Mouse (Mus musculus) adrenal gland, postnatal 25 days (tissue): ENCODE measurements around the gene Gls2. TPM values are rescaled to one million over a fixed set of nuclear protein-coding genes. Genes with fewer than 3 reads are reported as not detected.
"Not testable (repeated sequence)": the region's sequence is repeated elsewhere in the genome, so short reads cannot be mapped to it uniquely, and the experiment has no call there.

Source experiments
- DNase-seq: peaks from one replicate; pipeline ENCODE4 v3.0.0; 2021; ENCODE audit warnings: mixed read lengths
- long read RNA-seq: library from polyadenylated mRNA; stranded (forward); transcript quantifications from one replicate; pipeline ENCODE4 v2.0.0, GENCODE M21; 2021
- total RNA-seq: library from RNA; stranded (reverse); gene quantifications from 2 replicates; pipeline ENCODE4 v1.2.3, GENCODE M21; 2021

Gene Gls2
- total RNA-seq, result 1.3 and 5.5 TPM in 2 replicates
- long read RNA-seq, transcript Gls2-201 (18 exons, 2,573 nt), result major isoform, 137 of 209 reads
- long read RNA-seq, partial matches to known transcripts, result 48 of 209 reads
- long read RNA-seq, other reads (novel, unspliced or antisense), result 24 of 209 reads

DNA sequence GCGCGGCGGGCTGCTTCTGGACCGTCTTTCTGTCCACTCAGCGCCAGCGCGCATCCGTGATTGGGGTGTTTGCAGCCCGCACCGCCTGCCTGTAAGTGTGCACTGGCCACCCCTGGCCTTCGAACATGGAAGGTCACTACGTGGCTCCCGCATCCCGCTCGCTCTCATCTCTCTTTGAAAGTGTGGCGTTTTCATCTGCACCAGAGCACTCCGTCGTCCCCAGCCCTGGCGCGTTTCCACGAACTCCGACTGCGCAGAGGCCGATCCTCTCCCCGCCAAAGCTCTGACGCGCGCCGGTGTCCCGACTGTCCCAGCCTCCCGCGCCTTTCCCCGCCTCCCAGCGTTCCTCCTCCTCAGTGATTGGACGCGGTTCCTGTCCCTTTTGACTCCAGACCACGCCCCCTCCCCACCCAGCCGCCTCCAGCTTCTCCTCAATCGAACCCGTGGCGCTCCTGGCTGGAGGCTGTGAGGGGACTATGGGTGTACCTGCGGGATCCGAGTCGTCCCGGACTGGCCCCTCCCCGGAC is at the start of gene Gls2:
Gene Gls2 (plus strand): TSS at position 434 of the 527 bp plus-strand sequence.
- peak; percentile 99 for DNase-seq

DNA sequence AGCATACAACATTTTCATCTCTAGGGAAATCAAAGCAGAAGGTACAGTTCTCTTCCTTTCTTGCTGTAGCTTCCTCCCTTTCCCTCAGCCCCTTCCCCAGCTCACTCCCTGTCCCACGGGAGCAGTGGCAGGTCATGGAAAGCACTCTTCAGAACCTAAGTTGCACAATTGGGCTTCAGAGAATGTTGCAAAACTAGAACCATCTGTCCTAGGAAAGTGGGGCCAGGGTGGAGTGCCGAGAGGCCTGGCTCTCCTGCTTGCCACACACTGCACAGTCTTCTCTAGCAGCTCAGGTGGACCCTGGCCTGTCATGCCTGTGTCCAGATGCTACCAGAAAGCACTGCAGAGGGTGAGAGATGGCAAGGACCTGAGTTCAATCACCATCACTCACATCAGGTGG is 49.3 kb upstream of the Gls2 start:
- no peak for DNase-seq

DNA sequence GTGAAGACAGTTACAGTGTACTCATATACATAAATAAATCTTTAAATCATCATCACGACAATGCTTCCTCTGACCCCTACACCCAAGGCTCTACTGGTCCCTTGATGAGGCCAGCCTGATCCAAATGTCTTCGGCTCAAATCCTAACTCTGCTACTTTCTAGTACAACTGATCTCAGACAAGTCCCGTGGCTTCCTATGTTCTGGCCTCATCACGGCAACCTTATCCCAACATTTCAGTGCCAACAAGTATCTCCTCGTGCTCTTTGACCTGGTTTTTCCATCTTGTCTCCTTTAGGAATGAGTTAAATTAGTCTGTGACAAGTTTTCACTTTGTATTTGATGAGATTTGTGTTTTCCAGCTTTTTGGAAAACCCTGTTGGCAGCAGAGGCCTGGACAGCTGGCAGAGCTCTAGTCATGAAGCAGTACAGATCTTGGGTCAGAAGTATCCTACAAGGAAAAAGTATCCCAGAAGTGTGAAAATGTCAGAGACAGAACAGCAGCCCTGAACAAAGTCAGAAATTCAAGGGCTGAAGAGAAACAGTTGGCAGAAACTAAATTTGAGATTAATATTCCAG is 45.4 kb upstream of the Gls2 start:
- no peak for DNase-seq

DNA sequence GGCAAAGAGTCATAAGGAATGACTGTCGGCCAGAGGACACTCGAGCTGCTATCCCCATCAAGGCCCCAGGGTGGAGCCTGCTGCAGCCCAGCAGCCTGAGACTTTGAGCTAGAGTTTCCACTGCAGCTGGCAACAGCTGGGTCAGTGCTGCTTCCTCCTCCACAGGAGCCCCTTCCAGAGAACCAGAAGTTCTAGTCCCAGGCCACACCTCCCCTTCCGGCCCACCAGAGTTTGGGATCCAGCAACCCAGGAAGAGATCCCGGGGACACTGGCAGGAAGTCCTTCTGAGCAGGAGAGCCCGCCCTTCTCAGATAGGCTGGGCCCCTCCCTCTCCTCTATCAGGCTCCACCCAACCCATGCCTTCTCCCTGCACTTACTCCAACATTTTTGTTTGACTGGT is 44.7 kb upstream of the Gls2 start:
- DNase-seq, result peak; percentile 69

DNA sequence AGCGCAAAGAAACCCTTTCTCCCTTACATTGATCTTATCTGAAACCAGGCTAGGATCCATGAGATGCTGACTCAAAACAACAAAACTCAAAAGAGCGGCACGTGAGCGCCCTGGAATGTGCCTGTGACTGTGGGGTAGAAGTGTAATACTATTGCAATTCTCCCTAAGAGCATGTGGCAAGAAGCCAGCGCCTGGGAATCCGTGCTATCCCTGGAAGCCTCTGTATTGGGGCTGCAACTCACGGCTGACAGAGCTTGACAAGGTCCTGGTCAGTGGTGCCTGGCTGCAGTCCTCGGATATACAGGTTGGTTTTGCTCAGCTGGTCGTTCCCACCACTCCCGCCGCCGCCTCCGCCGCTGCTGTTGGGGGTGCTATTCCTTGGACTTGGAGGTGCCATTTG is 43.3 kb upstream of the Gls2 start:
- DNase-seq, result peak; percentile 81

DNA sequence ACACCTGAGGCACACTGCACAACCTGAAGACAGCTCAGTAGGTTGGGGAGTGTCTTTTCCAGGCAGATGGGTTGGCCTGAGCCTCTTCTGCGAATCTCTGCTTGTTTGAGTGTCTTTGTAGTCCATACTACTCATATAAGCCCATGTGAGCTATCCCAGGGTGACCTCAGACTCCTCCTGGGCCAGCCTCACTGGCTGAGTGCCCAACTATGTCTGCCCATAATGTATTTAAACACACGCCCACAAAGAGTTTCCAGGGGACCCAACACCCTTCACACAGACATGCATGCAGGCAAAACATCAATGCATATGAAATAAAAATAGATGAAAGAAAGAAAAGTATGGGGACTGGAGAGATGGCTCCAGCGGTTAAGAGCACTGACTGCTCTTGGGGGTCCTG is 40.3 kb upstream of the Gls2 start:
- DNase-seq, result no peak

DNA sequence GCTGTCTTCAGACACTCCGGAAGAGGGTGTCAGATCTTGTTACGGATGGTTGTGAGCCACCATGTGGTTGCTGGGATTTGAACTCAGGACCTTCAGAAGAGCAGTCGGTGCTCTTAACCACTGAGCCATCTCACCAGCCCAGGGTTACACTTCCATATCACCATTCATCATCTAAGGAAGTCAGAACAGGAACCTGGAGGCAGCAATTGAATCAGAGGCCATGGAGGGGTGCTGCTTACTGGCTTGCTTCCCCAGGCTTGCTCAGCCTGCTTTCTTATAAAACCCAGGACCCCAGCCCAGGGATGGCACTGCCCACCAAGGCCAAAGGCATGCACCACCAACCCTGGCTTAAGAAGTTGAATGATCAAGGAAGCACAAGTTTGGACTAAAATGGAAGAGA is 28.5 kb upstream of the Gls2 start:
- not testable (repeated sequence) for DNase-seq

DNA sequence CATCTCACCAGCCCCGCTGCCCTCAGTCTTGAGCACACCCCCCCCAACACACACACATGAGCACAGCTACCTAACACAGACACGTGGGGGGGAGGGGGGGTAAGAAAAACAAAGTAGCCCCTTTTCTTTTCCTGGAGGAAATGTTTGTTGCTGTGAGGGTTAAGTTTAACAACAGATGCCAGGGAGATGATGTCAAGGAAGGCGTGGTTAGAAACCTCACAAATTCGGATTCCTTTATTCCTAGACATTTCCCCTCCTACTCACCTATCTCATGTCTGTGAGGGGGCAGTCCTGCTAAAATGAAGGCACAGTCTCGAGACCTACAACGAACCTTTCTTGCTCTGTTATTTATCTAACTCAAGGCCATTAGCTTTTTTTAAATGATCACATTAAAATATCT is 27.2 kb upstream of the Gls2 start:
- no peak for DNase-seq

DNA sequence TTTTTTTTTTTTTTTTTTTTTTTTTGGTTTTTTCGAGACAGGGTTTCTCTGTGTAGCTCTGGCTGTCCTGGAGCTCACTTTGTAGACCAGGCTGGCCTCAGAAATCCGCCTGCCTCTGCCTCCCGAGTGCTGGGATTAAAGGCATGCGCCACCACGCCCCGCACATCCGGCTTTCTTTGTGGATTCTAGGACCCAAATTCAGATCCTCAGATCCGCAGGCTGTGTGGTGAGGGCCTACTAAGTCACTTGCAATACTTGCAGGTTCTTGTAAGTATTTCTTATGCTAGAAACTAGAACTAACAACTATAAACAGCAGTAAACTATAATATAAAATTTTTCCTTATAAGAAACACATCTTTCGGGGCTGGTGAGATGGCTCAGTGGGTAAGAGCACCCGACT is 22.9 kb upstream of the Gls2 start:
- DNase-seq, result not testable (repeated sequence)

DNA sequence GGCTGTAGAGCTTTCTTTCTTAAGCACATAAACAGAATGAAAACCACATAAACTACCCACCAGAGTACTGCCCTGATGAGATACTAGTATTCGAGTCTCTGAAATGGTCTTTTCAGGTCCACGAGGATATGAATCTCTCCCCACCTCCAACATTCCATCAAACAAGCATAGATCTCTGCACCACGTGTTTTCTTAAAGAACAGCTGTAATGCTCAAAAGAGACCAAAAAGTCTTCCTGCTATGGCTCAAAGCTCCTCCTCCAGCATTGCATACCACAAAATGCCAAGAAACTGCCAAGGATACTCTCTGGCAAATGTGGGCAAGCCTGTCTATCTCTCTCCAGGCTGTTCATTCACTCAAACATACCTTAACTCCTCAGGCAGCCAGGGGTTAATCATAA is 19.0 kb upstream of the Gls2 start:
- no peak for DNase-seq

DNA sequence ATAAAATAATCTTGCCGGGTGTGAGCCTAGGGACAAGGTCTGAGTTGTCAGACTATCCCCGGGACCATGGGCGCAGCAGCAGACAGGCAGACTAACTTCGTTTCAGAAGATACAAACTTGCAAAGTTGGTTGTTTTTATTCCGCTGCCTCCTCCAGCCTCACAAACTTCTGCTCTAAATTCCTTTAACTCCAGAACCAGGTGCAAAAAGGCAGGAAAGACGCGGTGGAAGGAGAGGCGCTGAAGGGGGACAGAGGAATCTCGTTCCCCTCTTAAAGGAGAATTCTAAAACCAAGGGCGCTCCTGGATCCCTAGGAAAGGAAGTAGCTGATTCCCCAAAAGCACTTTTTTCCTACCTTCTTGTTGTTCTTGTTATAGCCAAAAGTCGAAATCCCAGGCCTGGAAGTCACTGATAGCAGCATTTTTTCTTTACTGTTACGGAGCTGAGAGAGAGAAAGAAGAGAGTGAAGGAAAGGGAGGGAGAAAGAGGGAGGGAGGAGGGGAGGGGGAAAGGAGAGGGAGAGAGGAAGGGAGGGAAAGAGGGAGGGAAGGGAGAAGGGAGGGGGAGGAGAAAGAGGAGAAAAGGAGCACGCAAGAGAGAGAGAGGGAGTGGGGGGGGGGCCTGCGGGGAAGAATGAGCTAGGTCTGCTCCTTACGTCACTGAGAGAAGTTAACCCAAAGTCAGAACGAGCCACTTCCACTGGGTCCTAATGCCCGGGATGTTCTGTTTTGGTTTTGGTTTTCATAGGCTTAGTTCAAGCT is 18.1 kb upstream of the Gls2 start:
- DNase-seq, result peak; percentile 50

DNA sequence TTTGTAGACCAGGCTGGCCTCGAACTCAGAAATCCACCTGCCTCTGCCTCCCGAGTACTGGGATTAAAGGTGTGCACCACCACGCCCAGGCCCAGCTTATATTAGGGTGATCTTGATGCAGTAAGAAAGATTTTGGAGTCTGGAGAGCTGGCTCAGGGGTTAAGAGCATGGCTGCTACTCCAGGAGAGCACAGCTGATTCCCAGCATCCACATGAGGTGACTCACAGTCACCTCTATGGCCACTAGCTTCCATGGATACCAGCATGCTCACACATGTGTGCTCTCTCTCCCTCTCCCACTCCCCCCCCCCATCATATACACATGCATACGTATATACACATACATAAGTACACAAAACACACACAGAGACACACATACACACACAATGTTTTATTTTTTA is 16.9 kb upstream of the Gls2 start:
- no peak for DNase-seq

DNA sequence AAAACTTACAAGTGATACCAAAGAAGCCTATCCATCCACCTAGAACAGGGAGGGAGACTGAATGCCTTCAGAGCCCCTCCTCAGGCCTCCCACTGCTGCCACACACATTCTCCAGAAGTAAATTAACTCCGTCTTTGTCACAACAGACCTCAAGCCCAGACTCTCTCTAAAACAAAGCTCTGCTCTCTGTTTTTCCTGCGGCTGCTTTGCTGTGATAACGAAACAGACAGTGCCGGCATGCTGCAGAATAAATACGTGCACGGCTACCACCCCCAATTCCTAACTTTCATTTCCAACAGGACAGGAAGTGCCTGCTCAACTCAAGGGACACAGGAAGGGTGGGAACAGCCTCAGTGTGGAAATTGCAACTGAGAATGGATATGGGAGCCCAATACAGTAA is 14.3 kb upstream of the Gls2 start, which contains the start of gene Rbms2:
Gene Rbms2 (minus strand): TSS at position 309 of the 400 bp plus-strand sequence.
- DNase-seq, result no peak

DNA sequence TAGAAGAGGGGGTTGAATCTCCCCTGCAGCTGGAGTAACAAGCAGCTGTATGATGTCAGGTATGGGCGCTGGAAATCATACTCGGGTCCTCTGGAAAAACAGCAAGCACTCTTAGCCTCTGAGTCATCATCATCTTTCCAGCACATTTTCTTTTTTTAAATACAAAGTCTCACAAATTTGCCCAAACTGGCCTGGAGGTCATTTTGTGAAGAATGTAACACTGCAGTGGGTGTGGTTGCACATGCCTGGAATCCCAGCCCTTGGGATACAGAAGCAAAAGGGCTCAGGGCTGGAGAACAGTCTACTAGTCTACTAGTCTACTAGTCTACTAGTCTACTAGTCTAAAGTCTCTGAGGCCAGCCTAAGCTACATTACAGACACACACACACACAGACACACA is 10.0 kb upstream of the Gls2 start:
- DNase-seq, result no peak

DNA sequence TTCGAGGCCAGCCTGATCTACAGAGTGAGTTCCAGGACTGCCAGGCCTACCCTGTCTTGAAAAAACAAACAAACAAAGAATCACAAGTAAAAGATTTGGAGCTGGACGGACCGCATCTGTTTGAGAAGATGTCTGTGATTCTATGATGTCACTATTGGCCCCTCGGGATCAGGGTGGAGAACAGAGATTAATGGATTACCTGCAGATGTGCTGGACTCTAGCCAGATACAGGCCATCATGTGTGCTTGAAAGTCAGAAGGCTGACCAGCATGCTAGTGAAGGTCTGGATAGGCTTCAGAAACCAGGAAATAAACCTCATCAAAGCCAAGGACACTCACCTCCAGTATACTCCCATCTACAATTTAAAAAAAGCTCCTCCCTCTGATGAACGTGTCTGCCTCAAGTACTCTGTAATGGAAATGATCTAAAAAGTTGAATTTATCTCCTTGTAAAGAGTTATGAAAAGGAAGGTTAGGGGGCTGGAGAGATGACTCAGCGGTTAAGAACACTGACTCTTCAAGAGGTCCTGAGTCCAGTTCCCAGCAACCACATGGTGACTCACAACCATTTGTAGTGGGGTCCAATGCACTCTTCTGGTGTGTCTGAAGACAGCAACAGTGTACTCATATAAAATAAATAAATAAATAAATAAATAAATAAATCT is 8.8 kb upstream of the Gls2 start:
- no peak for DNase-seq

DNA sequence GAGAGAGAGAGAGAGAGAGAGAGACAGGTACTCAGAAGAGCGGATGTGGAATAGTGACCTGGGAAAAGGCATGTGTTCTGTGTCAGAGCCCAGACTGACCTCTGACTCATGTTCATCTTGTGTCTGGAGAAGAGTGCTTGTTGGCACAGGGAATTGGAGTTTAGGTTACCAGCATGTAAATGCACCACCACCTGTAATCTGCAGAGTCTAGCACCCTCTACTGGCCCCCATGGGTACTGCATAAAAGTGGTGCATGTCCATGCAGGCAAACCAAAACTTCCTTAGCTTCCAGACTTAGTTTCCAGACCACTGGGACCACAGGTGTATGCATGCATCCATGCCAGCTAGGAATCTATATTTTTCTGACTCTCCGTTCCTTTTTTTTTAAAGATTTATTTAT is 8.3 kb upstream of the Gls2 start:
- DNase-seq, result peak; percentile 80

DNA sequence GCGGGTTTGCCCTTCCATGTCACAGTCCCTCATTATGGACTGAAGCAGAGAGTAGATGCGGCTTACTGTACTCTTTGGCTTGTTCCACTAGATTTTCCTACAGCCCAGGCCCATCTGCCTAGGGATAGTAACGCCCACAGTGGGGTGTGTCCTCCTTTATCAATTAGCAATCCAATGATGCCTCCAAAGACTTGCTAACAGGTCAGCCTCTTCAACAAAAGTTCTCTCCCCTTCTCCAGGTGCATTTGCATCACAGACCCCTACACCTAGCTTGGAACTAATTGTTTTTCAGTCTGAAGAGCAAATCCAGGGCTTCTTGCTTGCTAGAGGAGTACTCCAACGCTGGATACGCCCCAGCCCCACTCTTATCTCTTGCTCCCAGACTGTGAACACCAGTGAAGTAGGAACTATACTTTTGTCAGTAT is 7.1 kb upstream of the Gls2 start:
- DNase-seq, result no peak

DNA sequence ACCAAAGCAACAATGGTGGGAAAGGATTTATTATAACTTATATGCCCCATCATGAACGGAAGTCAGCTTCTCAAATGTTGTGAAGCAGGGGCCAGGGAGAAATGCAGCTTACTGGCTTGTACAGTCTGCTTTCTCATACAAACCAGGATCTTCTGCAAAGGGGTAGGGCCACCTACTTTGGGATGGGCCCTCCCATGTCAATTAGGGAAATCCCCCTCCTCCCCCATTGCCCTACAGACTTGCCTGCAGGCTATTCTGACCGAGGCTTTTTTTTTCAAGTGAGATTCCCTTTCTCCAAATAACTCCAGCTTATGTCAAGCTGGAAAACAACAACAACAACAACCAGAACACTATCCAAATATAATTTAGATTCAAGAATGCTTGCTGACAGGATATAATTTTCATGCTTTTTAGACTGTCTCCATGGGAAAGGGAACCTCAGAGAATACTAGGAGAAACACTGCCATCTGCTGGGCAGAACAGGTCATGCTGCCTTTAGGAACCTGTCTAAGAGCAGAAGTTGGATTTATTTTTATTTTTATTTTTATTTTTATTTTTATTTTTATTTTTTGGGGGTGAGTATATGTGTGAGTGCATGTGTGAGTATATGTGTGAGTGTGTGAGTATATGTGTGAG is 5.9 kb upstream of the Gls2 start:
- peak; percentile 74 for DNase-seq

DNA sequence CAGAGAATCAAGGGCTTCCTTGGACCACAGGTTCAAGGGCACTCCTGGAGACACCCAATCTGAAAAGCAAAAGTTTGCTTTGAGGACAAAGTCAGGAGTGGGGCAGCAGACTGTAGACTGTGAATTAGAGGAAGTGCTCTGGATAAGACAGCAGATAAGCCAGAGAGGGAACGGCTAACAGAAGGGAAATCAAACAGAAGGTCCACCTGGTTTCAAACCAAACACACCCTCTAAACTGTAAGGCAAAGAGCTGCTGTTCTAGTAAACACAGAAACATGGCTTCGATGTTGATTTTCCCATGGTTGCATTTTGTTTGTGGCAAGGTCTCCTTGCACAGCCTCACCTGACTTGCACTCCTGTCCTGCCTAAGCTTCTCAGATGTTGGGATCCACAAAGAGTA is 2.8 kb upstream of the Gls2 start:
- DNase-seq, result no peak

DNA sequence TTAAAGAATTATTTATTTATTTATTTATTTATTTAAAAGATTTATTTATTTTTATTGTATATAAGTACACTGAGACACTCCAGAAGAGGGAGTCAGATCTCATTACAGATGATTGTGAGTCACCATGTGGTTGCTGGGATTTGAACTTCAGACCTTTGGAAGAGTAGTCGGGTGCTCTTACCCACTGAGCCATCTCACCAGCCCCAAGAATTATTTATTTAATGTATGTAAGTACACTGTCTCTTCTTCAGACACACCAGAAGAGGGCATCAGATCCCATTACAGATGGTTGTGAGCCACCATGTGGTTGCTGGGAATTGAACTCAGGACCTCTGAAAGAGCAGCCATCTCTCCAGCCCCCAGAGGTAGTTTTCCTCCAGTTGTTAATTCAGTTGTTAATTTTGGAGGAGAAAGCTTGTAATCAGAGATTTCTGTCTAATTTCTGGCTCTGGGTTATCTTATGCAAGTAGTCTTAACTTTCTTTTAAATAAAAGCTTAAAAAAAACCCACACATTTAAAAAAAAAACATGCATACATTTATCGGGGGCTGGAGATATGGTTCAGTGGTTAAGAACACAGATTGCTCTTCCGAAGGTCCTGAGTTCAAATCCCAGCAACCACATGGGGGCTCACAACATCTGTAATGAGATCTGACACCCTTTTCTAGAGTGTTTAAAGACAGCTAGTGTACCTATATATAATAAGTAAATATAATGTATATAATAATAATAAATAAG is 2.1 kb upstream of the Gls2 start:
- DNase-seq, result not testable (repeated sequence)

DNA sequence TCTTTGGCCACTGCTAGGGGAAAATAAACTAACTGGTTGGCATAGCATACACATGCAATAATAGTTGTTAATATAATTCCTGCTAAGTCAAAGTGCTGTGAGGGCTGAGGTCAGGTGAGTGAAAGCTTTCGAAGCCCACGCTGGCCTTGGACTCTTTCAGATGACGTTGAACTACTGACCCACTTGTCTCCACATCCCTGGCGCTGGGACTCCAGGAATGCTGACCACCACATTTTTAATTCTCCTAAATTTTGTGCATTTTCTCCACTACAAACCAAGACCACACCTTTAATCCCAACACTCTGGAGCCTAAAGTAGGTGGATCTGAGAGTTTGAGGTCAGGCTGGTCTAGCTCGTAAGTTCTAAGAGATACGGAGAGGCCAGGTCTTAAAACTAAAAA is 1.1 kb upstream of the Gls2 start:
- DNase-seq, result no peak
